Mouse (Mus musculus): ENCODE measurements around the gene Nsun5. TPM values are rescaled to one million over a fixed set of nuclear protein-coding genes. Genes with fewer than 3 reads are reported as not detected.

Nsun5 gene
- polyA plus RNA-seq, 1 experiment from 2014 or later: 34.7 TPM

- Histone ChIP-seq H3K4me1 (ENCODE audit: control insufficient read depth, insufficient read depth, low read length) (no peaks in the 10 kb centered on the region), H3K4me2 (ENCODE audit: low read depth, low read length) (no peak overlapping the region), H3K4me3 (ENCODE audit: low read length) (no peak overlapping the region), H3K27me3 (replicated peaks; ENCODE audit: control insufficient read depth, insufficient read depth, low read length) (no peaks in the 10 kb centered on the region), H3K9me3 (ENCODE audit: control insufficient read depth, low read length) (peaks cover 6% of the 10 kb centered on the region; the same call in 1 of the 2 replicates), H3K27ac (ENCODE audit: low read length) (no peak overlapping the region), H3K9ac (ENCODE audit: low read depth, low read length) (no peak overlapping the region), H3K36me3 (ENCODE audit: control insufficient read depth, insufficient read depth, low read length) (no peaks in the 10 kb centered on the region)
- WGBS: 61% methylated on average over 4 of the region's 4 CpGs
- no peak for ATAC-seq
These were observed 22.2 kb upstream of the Nsun5 start for GRCm38 (mm10) chr5:135347511-135348011.

GRCm38 (mm10) chr5:135349862-135350261, 19.9 kb upstream of the Nsun5 start, which contains the start of gene Fkbp6:
Gene Fkbp6, minus strand, starts transcription at chr5:135350044.
- H3K27ac ChIP-seq (ENCODE audit: low read length): no peak within 1 kb of the TSS
- H3K4me3 ChIP-seq (ENCODE audit: low read length): no peak within 1 kb of the TSS
- H3K27me3 ChIP-seq (replicated peaks; ENCODE audit: control insufficient read depth, insufficient read depth, low read length): no peaks in the 10 kb centered on the region
- no peaks in the 10 kb centered on the region for H3K4me1 ChIP-seq (ENCODE audit: control insufficient read depth, insufficient read depth, low read length)
- no peak within 1 kb of the TSS for H3K4me2 ChIP-seq (ENCODE audit: low read depth, low read length)
- H3K36me3 ChIP-seq (ENCODE audit: control insufficient read depth, insufficient read depth, low read length): no peaks in the 10 kb centered on the region
- no peak within 1 kb of the TSS for H3K9ac ChIP-seq (ENCODE audit: low read depth, low read length)
- no peak for ATAC-seq
- 89% methylated on average over 35 of the region's 35 CpGs for WGBS
- H3K9me3 ChIP-seq (ENCODE audit: control insufficient read depth, low read length): peaks cover 6% of the 10 kb centered on the region; the same call in 1 of the 2 replicates

GRCm38 (mm10) chr5:135351606-135352005, 18.1 kb upstream of the Nsun5 start:
- peaks cover 6% of the 10 kb centered on the region; the same call in 1 of the 2 replicates for H3K9me3 ChIP-seq (ENCODE audit: control insufficient read depth, low read length)
- no peak overlapping the region for H3K9ac ChIP-seq (ENCODE audit: low read depth, low read length)
- no peak overlapping the region for H3K4me3 ChIP-seq (ENCODE audit: low read length)
- 77% methylated on average over 13 of the region's 13 CpGs for WGBS
- no peaks in the 10 kb centered on the region for H3K4me1 ChIP-seq (ENCODE audit: control insufficient read depth, insufficient read depth, low read length)
- no peaks in the 10 kb centered on the region for H3K27me3 ChIP-seq (replicated peaks; ENCODE audit: control insufficient read depth, insufficient read depth, low read length)
- H3K4me2 ChIP-seq (ENCODE audit: low read depth, low read length): no peak overlapping the region
- no peaks in the 10 kb centered on the region for H3K36me3 ChIP-seq (ENCODE audit: control insufficient read depth, insufficient read depth, low read length)
- no peak overlapping the region for H3K27ac ChIP-seq (ENCODE audit: low read length)
- peak; percentile 53; the same call in 1 of the 2 replicates for ATAC-seq

GRCm38 (mm10) chr5:135352995-135353394, 16.8 kb upstream of the Nsun5 start, which contains the start of gene Trim50:
Gene Trim50, plus strand, starts transcription at chr5:135353295.
- 64% methylated on average over 9 of the region's 9 CpGs for WGBS
- Histone ChIP-seq H3K27me3 (replicated peaks; ENCODE audit: control insufficient read depth, insufficient read depth, low read length) (no peaks in the 10 kb centered on the region), H3K36me3 (ENCODE audit: control insufficient read depth, insufficient read depth, low read length) (no peaks in the 10 kb centered on the region), H3K4me2 (ENCODE audit: low read depth, low read length) (no peak within 1 kb of the TSS), H3K4me1 (ENCODE audit: control insufficient read depth, insufficient read depth, low read length) (no peaks in the 10 kb centered on the region), H3K9me3 (ENCODE audit: control insufficient read depth, low read length) (peaks cover 6% of the 10 kb centered on the region; the same call in 1 of the 2 replicates), H3K27ac (ENCODE audit: low read length) (no peak within 1 kb of the TSS), H3K4me3 (ENCODE audit: low read length) (no peak within 1 kb of the TSS), H3K9ac (ENCODE audit: low read depth, low read length) (no peak within 1 kb of the TSS)
- no peak for ATAC-seq

- no peaks in the 10 kb centered on the region for H3K36me3 ChIP-seq (ENCODE audit: control insufficient read depth, insufficient read depth, low read length)
- no peaks in the 10 kb centered on the region for H3K4me1 ChIP-seq (ENCODE audit: control insufficient read depth, insufficient read depth, low read length)
- 18% methylated on average over 20 of the region's 20 CpGs for WGBS
- H3K27ac ChIP-seq (ENCODE audit: low read length): no peak overlapping the region
- no peak for ATAC-seq
- no peak overlapping the region for H3K4me2 ChIP-seq (ENCODE audit: low read depth, low read length)
- H3K4me3 ChIP-seq (ENCODE audit: low read length): no peak overlapping the region
- H3K9me3 ChIP-seq (ENCODE audit: control insufficient read depth, low read length): peaks cover 6% of the 10 kb centered on the region; the same call in 1 of the 2 replicates
- H3K27me3 ChIP-seq (replicated peaks; ENCODE audit: control insufficient read depth, insufficient read depth, low read length): no peaks in the 10 kb centered on the region
- no peak overlapping the region for H3K9ac ChIP-seq (ENCODE audit: low read depth, low read length)
These were observed 16.2 kb upstream of the Nsun5 start for GRCm38 (mm10) chr5:135353564-135353963.

- Histone ChIP-seq H3K4me3 (ENCODE audit: low read length) (no peak overlapping the region), H3K27ac (ENCODE audit: low read length) (no peak overlapping the region), H3K9ac (ENCODE audit: low read depth, low read length) (no peak overlapping the region), H3K4me1 (ENCODE audit: control insufficient read depth, insufficient read depth, low read length) (no peaks in the 10 kb centered on the region), H3K27me3 (replicated peaks; ENCODE audit: control insufficient read depth, insufficient read depth, low read length) (no peaks in the 10 kb centered on the region), H3K36me3 (ENCODE audit: control insufficient read depth, insufficient read depth, low read length) (no peaks in the 10 kb centered on the region), H3K9me3 (ENCODE audit: control insufficient read depth, low read length) (no peaks in the 10 kb centered on the region), H3K4me2 (ENCODE audit: low read depth, low read length) (no peak overlapping the region)
- 33% methylated on average over 1 of the region's 1 CpGs for WGBS
- ATAC-seq: no peak
These were observed 13.7 kb upstream of the Nsun5 start for GRCm38 (mm10) chr5:135356090-135356489.

GRCm38 (mm10) chr5:135357556-135357955, 12.2 kb upstream of the Nsun5 start:
- no peak overlapping the region for H3K9ac ChIP-seq (ENCODE audit: low read depth, low read length)
- no peak overlapping the region for H3K27ac ChIP-seq (ENCODE audit: low read length)
- H3K27me3 ChIP-seq (replicated peaks; ENCODE audit: control insufficient read depth, insufficient read depth, low read length): no peaks in the 10 kb centered on the region
- WGBS: 87% methylated on average over 2 of the region's 2 CpGs
- no peaks in the 10 kb centered on the region for H3K36me3 ChIP-seq (ENCODE audit: control insufficient read depth, insufficient read depth, low read length)
- H3K4me2 ChIP-seq (ENCODE audit: low read depth, low read length): no peak overlapping the region
- H3K4me3 ChIP-seq (ENCODE audit: low read length): no peak overlapping the region
- no peaks in the 10 kb centered on the region for H3K9me3 ChIP-seq (ENCODE audit: control insufficient read depth, low read length)
- H3K4me1 ChIP-seq (ENCODE audit: control insufficient read depth, insufficient read depth, low read length): no peaks in the 10 kb centered on the region
- no peak for ATAC-seq

- H3K4me3 ChIP-seq (ENCODE audit: low read length): no peak overlapping the region
- H3K27me3 ChIP-seq (replicated peaks; ENCODE audit: control insufficient read depth, insufficient read depth, low read length): no peaks in the 10 kb centered on the region
- H3K27ac ChIP-seq (ENCODE audit: low read length): no peak overlapping the region
- H3K9ac ChIP-seq (ENCODE audit: low read depth, low read length): no peak overlapping the region
- no peak for ATAC-seq
- 78% methylated on average over 2 of the region's 2 CpGs for WGBS
- H3K4me1 ChIP-seq (ENCODE audit: control insufficient read depth, insufficient read depth, low read length): no peaks in the 10 kb centered on the region
- H3K9me3 ChIP-seq (ENCODE audit: control insufficient read depth, low read length): no peaks in the 10 kb centered on the region
- no peak overlapping the region for H3K4me2 ChIP-seq (ENCODE audit: low read depth, low read length)
- no peaks in the 10 kb centered on the region for H3K36me3 ChIP-seq (ENCODE audit: control insufficient read depth, insufficient read depth, low read length)
These were observed 10.0 kb upstream of the Nsun5 start for GRCm38 (mm10) chr5:135359772-135360171.

- no peaks in the 10 kb centered on the region for H3K4me1 ChIP-seq (ENCODE audit: control insufficient read depth, insufficient read depth, low read length)
- H3K9me3 ChIP-seq (ENCODE audit: control insufficient read depth, low read length): no peaks in the 10 kb centered on the region
- H3K4me2 ChIP-seq (ENCODE audit: low read depth, low read length): no peak overlapping the region
- H3K36me3 ChIP-seq (ENCODE audit: control insufficient read depth, insufficient read depth, low read length): no peaks in the 10 kb centered on the region
- no peak overlapping the region for H3K9ac ChIP-seq (ENCODE audit: low read depth, low read length)
- no peak overlapping the region for H3K4me3 ChIP-seq (ENCODE audit: low read length)
- no peak for ATAC-seq
- WGBS: 89% methylated on average over 3 of the region's 3 CpGs
- no peaks in the 10 kb centered on the region for H3K27me3 ChIP-seq (replicated peaks; ENCODE audit: control insufficient read depth, insufficient read depth, low read length)
- no peak overlapping the region for H3K27ac ChIP-seq (ENCODE audit: low read length)
These were observed 7.2 kb upstream of the Nsun5 start for GRCm38 (mm10) chr5:135362572-135362971.

GRCm38 (mm10) chr5:135363540-135363939, 6.2 kb upstream of the Nsun5 start:
- Histone ChIP-seq H3K4me2 (ENCODE audit: low read depth, low read length) (no peak overlapping the region), H3K4me3 (ENCODE audit: low read length) (no peak overlapping the region), H3K9me3 (ENCODE audit: control insufficient read depth, low read length) (no peaks in the 10 kb centered on the region), H3K27me3 (replicated peaks; ENCODE audit: control insufficient read depth, insufficient read depth, low read length) (no peaks in the 10 kb centered on the region), H3K9ac (ENCODE audit: low read depth, low read length) (no peak overlapping the region), H3K36me3 (ENCODE audit: control insufficient read depth, insufficient read depth, low read length) (no peaks in the 10 kb centered on the region), H3K27ac (ENCODE audit: low read length) (no peak overlapping the region), H3K4me1 (ENCODE audit: control insufficient read depth, insufficient read depth, low read length) (no peaks in the 10 kb centered on the region)
- no peak for ATAC-seq
- 27% methylated on average over 12 of the region's 12 CpGs for WGBS

Data from intestine, embryonic 16.5 days (tissue).